Mouse (Mus musculus) thymus, postnatal 10 days (tissue): ENCODE results near the gene Prdm16.

Source experiments
- DNase-seq, 2 experiments: peaks; one replicate each; pipeline ENCODE4 v3.0.0; 2021; ENCODE audit warnings: low spot score in 2 of 2

Prdm16 gene

DNA sequence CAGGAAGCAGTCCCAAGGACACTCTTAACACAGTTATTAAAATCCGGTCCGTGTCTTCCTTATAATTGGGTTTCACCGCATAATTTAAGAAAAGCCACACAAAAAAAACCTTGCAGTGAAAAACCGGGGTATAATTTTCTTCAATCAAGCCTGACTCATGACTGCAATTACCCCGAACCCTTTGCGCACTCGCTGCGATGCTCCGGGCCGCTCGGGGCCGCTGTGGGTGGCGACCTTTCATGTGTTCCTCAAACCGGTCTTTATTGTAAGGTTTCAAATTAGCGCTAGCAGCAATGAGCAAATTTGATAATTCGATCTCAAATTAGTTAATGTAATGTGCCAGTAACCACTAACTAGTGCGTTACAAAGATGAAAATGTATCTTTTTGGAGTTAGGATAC lies 215.9 kb downstream of the Prdm16 start:
- DNase-seq: no peak

DNA sequence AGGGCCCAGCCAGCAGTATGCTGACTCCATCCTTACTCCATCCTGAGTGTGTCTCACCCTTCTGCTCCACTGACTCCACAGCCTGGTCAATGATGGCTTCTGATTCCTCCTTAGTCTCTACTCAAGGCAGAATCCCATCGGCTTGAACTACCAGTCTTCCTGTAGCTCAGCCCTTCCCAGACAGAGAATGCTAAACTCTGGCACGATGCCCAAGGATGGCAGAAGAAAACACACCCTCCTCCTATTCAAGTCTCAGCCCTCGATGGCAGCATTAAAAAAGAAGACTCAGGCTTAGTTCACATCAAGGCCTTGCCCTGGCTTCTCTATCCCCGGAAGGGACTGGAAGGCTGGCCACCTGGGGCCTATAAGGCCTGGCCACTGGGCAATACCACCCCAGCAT lies 216.9 kb downstream of the Prdm16 start:
- DNase-seq: no peak

DNA sequence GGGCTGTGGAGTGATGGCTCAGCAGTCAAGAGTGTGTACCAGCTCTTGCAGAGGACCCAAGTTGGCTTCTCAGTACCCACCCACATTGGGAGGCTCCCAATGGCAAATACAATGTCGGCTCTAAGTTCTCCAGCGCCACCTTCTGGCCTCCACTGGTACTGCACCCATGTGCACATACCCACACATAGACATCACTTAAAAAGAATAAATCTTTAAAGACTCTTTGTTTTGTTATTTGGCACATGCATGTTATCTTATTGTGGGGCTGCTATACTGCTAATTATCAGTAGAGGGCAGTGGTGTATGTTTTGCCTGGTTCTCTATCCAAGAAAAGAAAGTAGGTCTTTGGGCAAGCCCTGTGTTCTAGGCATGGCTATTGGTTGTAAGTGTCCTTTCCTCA lies 217.7 kb downstream of the Prdm16 start:
- DNase-seq: no peak

- DNase-seq: no peak
These were observed 218.3 kb downstream of the Prdm16 start for GRCm38 (mm10) chr4:154418327-154418744.

DNA sequence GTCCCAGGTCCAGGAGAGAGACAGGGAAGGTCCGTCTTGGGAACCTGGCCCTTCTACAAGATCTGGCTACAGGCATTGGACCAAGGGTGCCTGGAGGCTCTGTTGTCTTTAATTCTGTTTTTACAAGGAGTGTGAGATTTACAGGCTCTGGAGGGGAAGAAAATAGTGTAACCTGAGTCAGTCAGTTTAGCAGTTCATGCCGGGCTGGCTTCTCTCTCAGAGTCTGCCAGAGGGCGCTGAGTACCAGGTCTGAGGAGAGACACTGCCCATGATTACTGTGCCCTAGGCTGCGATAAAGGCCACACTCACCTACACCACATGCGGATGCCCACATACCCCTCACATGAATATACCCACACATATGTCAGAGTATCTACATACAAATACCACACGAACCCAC lies 219.9 kb downstream of the Prdm16 start:
- no peak for DNase-seq

DNA sequence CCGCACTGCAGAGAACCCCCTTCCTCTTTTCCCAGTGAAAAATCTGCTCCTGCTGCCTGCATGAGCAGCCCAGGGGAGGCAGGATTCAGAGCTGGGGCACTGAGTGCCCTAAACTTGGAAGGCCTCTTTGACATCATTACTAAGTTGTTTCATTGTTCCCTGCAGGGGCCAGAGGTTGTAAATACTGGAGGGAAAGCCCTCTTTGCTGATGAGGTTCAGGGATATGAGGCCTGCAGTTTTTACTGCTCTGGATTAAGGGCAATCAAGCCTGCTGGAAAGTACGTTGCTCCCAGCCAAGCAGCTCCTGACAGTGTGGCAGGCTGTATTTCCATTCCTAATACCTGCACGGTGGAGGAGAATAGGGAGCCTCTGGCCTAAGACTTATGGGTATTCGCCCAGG lies 221.8 kb downstream of the Prdm16 start:
- DNase-seq: no peak

- no peak for DNase-seq
These were observed 226.1 kb downstream of the Prdm16 start for GRCm38 (mm10) chr4:154410559-154410958.

DNA sequence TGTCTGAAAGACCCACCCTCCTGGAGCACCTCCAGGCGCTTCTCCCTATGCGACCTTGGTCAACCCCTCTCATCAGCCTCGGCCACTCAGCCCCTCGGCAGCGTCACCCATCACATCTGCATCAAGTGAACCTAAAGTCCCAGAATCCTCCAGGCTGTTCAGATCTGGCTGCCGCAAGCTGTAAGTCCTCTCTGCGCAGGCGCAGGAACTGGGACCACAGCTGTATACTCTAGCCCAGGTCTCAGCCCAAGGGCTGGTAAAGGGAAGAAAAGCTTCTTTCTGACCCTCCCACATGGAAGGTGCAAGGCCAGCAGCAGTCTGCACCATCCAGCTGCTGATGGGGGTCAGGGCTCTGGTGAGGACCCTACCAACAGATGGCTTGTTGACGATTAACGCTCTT lies 226.8 kb downstream of the Prdm16 start:
- no peak for DNase-seq

DNA sequence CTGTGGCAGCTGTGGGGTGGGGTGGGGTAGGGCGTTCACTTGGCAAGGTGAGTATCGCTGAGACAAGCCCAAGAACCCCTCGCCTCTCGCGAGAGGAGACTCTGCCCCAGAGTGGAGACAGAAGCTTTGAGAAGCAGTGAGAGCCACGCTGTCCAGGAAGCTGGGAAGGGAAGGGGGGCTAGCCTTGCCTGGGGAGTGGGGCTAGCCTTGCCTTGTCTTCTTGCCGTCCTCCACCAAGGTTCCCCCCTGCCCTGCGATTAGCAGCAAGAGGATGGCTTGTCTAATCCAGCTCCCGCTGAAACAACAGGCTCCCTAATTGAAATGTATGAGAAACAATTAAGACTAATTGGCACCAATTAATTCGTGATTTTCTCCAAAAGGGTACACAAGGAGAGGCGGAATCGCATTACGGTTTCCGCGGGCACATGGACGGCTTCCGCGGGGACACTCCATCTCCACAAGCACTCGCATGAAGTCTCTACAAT lies 227.4 kb downstream of the Prdm16 start:
- no peak for DNase-seq

DNA sequence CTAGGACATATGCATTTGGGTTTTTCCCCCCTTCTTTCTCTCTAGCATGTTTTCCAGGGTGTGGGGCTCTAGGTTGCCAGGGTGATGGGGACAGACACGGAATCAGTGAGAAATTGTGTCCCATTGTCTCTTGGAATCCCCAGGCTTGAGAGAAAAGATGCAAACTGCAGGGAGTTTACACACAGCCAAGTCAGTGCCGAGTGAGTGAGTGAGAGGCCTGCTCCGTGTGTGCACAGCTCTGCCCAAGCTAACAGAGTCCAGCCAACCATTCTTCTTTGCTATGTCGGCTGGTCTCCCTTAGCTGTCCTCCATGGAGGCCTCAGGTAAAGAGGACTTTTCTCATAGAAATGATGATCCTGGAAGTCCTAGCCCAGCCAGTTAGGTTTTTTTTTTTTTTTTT lies 233.7 kb downstream of the Prdm16 start:
- DNase-seq: no peak

DNA sequence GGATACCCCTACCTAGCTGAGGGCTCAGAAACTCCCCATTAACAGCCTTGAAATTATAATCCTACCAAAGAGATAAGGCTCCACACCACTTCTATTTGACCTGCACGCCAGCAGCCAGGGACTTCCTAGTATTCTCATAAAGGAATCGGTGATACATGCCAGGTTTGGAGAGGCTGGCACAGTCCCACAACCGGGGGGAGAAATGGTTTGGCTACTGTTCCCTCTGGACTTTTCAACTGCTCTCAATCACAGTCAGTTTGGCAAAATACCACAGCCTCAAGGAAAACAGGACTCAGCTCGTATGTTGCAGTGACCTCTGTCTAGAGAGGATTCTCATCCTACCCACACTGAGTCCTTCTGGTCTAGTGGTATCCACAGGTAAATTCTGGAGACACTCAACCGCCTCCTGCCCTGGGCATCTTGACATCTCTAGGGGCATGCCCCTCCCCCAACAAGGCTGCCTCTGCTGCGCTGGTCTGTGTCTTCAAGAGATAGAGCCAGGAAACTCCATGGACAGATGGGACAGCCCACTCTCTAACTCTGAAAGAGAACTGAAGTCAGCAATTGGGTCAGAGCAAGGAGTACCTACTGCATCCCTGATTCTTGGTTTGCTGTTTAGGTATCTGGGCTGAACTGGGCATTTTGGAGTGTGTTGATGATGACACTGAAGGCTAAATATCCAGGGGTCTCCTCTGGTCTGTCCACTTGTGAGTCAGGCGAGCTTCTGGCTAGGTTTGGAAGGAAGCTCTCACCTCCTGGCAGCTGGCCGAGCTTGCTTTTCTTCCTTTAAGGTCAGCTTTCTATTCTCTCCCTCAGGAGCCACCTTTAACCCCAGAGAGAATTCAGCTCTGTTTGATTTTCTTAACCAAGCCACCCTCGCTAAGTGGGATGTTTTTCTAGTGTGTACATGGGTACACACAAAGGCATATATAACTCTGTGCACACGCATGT lies 234.4 kb downstream of the Prdm16 start:
- DNase-seq: no peak

GRCm38 (mm10) chr4:154401379-154401778 lies 235.3 kb downstream of the Prdm16 start:
- DNase-seq: no peak

DNA sequence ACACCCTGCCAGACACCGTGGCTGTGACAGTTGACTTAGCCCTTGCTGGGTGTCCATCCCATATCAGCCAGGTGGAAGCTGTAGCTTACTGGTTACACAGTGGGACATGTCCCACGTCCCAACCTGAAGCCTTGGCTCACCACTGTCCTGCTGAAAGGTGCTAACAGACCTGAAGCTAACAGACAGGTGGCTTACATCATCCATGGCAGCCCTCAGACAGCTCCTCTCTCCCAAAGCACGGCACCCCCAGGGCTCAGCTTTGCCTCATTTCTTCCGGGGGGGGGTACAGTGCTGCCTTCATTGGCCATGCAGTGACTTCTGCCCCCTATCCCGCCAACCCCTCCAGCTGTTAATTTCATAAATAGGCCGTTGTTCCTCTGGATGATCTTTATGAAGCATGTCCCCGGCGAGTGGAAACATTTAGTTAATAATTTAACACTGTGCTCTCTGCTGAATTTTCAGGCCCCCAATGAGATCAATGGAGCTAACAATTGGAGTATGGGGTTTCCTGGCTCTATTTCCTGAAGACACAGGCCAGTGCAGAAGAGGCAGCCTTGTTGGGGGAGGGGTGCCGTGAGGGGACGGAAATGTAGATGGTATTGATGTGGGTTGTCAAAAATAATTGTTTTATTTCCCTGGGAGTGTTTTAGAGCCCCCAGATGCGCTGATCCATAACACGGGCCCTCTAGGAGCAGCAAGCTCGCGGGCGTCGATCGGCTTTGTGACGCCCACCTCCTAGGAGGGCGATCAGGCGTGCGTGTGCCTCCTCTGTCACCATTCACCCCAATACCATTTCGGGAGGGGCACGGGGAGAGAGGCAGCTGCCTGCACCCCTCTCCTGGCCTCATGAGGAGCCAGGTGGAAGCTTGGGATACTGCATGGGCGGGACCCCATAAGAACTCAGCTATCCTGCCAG lies 236.2 kb downstream of the Prdm16 start:
- no peak for DNase-seq

GRCm38 (mm10) chr4:154399634-154400033 lies 237.0 kb downstream of the Prdm16 start:
- DNase-seq: no peak

GRCm38 (mm10) chr4:154396652-154397301 lies 239.9 kb downstream of the Prdm16 start:
- no peak for DNase-seq

GRCm38 (mm10) chr4:154394123-154394722 lies 242.4 kb downstream of the Prdm16 start:
- no peak for DNase-seq

- DNase-seq: no peak
These were observed 243.2 kb downstream of the Prdm16 start for GRCm38 (mm10) chr4:154393196-154394122.

GRCm38 (mm10) chr4:154392641-154393040 lies 244.0 kb downstream of the Prdm16 start:
- DNase-seq: no peak

DNA sequence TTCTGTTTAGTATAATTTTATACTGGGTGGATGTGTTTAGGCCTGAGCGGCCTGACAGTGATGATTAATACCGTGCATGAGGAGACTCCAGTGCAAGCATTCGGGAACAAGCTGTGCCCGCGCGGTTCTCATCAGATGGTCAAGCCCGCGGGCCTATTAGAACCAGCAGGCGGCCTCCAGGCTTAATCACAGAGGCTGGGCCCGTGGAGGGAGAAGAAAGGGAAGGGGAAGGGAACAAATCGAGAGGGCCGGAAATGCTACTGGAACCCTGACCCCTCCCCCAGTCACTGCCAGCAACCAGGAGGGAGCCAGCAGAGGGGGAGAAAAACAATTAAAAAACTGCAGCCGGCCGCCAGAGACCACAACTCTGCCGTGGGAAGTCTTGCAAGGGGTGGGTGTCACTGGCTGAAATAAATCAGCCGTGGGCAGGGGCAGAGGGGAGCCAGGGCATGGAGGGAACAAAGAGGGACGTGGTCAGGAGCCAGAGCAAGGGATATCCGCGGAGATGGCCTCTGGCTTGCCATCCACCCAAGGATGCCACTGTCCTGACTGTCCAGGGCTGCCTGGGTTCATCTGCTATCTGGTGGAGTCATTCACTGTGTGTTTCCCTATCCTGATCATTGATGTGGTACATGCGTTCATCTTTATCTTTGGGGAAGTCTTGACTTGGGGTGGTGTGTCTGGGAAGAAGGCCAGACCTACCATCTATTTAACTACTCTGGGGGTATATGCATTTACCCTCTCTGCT lies 246.2 kb downstream of the Prdm16 start:
- DNase-seq: no peak

DNA sequence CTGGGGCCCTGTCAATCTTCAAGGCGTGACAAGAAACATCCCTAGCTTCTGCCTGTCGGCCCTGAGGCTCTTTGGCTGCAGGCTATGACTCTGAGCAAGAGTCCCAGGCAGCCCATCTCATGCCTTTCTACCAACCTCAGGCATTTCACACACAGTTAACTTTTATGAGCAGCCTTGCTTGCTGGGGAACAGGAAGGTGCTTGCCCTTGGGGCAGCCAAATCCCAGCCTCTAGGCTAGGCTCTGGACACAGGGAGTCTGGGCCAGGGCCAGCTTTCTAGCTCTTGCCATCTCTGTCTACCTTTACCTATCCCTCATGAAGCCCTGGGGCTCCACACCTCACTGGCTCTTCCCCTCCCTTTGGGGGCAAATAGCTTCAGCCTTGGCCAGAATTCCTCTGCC lies 247.0 kb downstream of the Prdm16 start:
- DNase-seq: no peak
